Mouse (Mus musculus) CH12F3 (cell line): ENCODE data around the gene Nectin3.
"Not testable (repeated sequence)": the region's sequence is repeated elsewhere in the genome, so short reads cannot be mapped to it uniquely, and the experiment has no call there.

Experiments used
- in situ Hi-C: fragments of 300-500 bp; cut with MboI; formaldehyde crosslinking; loops from 2 replicates; pipeline ENCODE4 v1.14.3; 2020; ENCODE audit warnings: low sequenced_read_pairs

The Nectin3 gene

GRCm38 (mm10) chr16:46431317-46431716 lies 67.0 kb downstream of the Nectin3 start:
- in situ Hi-C loops, result no loop called here

- in situ Hi-C loops, result no loop called here
These were observed 82.1 kb downstream of the Nectin3 start for GRCm38 (mm10) chr16:46416177-46416576.

- in situ Hi-C loops, result no loop called here
These were observed 87.6 kb downstream of the Nectin3 start for GRCm38 (mm10) chr16:46410739-46411057.

GRCm38 (mm10) chr16:46410053-46410738 lies 88.1 kb downstream of the Nectin3 start:
- in situ Hi-C loops, result no loop called here

GRCm38 (mm10) chr16:46407997-46408396 lies 90.3 kb downstream of the Nectin3 start:
- in situ Hi-C loops, result no loop called here

- in situ Hi-C loops, result no loop called here
These were observed 91.3 kb downstream of the Nectin3 start for GRCm38 (mm10) chr16:46406844-46407639.

GRCm38 (mm10) chr16:46397945-46398344 lies 100.4 kb downstream of the Nectin3 start:
- in situ Hi-C loops, result no loop called here

GRCm38 (mm10) chr16:46389415-46390033 lies 108.8 kb downstream of the Nectin3 start:
- in situ Hi-C loops, result no loop called here

GRCm38 (mm10) chr16:46388527-46389414 lies 109.6 kb downstream of the Nectin3 start:
- in situ Hi-C loops, result no loop called here

- in situ Hi-C loops, result no loop called here
These were observed 114.0 kb downstream of the Nectin3 start for GRCm38 (mm10) chr16:46384279-46384678.

- in situ Hi-C loops, result no loop called here
These were observed 115.0 kb downstream of the Nectin3 start for GRCm38 (mm10) chr16:46383344-46383743.

- in situ Hi-C loops, result no loop called here
These were observed 121.8 kb downstream of the Nectin3 start for GRCm38 (mm10) chr16:46376575-46376974.

- in situ Hi-C loops, result no loop called here
These were observed 136.3 kb downstream of the Nectin3 start for GRCm38 (mm10) chr16:46362022-46362421.

GRCm38 (mm10) chr16:46357658-46358057 lies 140.7 kb downstream of the Nectin3 start:
- in situ Hi-C loops, result not testable (repeated sequence)

- in situ Hi-C loops, result no loop called here
These were observed 141.7 kb downstream of the Nectin3 start for GRCm38 (mm10) chr16:46356663-46357062.
